Mouse (Mus musculus) thymus, adult 2 months (tissue): ENCODE measurements around the gene Selenoo.

Experiments used
- CTCF ChIP-seq: fragments of 200-500 bp; IDR thresholded peaks from 2 replicates; pipeline ENCODE4 v1.5.1; 2012; ENCODE audit warnings: mild to moderate bottlenecking, control low read depth, low read length, moderate library complexity, borderline replicate concordance; ENCODE audit not compliant: control insufficient read depth, poor library complexity, insufficient read depth; ENCODE audit errors: extremely low read depth
- POLR2A ChIP-seq: fragments of 200-500 bp; IDR thresholded peaks from 2 replicates; pipeline ENCODE4 v1.6.1; 2012; ENCODE audit warnings: mild to moderate bottlenecking, low read length, control low read depth, moderate library complexity; ENCODE audit not compliant: control insufficient read depth, poor library complexity, insufficient read depth; ENCODE audit errors: extremely low read depth

GRCm38 (mm10) chr15:89104425-89104824 lies 15.5 kb downstream of the Selenoo start:
- no peak for TF ChIP-seq CTCF
- TF ChIP-seq POLR2A = no peak
